Mouse (Mus musculus): ENCODE results near the gene Nlk.
A peak's percentile ranks its signal among the peaks of the same experiment; 100 is the strongest.

Nlk gene

GRCm38 (mm10) chr11:78696777-78697752 is at the start of gene Nlk:
Nlk (minus strand) TSS chr11:78697373.
- DNase-seq (ENCODE audit: low spot score), result peak; percentile 99

DNA sequence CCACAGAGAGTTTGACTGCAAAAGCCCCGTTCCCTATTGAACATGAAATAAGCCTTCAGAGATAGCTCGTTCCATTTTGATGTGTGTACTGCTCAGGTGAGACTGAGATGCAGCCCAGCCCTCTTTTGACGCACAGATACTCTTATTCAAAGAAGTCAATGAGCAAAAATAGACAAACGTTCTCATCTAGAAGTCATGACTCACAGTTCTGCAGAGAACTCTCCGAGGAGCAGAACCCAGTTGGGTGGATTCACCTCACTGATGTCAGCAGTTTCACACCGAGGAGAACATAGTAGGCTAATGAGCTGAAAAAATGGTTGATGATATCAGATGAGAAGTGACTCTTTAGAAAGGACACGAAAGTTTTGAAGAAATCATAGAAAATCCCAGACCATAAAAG is 49.1 kb upstream of the Nlk start:
- DNase-seq (ENCODE audit: low spot score), result no peak

DNA sequence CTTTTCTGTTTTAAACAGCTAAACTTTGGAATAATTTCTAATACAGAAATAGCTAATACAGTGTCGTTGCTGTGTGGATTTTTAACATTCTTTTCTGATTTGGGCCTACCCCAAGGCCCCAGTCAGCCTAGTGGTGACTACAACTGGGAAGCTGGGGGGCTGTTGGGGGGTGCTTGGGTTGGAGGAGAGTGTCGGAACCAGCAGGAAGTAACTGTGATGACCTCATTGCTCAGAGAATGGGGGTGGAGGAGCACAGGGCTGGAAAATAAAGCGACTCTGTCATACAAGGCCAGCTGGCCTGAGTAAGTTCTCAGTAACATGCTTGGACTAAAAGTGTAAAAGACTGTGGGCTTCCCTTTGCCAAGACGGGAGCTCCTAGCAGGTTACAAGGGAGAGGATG is 48.3 kb upstream of the Nlk start:
- no peak for DNase-seq (ENCODE audit: low spot score)

DNA sequence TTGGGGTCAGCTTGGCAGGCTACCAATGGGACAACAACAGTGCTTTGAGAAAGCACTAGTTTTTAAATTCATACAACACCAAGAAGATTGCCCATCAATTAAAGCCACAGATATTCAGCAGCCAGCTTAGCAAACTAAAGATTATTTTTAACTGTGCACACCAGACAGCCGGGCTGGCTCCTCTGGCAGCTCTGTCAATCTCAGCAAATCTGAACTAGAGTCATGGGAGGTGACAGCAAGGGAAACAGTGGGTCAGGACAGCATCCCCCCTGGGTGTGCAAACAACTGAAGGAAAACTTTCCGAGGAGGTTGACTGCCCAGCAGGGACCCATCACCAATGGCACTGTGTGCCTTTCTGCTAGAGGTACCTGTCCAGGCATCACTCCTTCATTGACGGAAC is 45.3 kb upstream of the Nlk start:
- no peak for DNase-seq (ENCODE audit: low spot score)

DNA sequence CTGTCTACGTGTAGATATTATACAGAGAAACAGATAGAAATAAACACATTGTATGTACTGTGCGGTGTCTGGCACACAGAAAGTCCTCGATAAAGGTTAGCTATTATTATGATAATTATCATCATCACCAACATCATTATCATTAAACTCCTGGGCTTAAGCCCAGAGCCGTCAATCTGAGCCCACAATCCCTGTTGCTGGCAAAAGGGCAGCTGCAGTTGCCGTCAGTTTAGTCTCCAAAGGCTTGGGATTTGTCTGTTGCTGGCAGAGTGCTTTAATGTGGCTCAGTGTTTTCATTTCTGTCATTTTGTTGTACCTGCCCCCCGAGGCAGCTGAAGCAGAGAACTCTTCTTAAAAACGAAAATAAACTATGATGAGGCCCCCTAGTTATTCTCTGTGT is 44.8 kb upstream of the Nlk start:
- DNase-seq (ENCODE audit: low spot score), result no peak

- no peak for DNase-seq (ENCODE audit: low spot score)
These were observed 42.2 kb upstream of the Nlk start for GRCm38 (mm10) chr11:78739361-78739760.

DNA sequence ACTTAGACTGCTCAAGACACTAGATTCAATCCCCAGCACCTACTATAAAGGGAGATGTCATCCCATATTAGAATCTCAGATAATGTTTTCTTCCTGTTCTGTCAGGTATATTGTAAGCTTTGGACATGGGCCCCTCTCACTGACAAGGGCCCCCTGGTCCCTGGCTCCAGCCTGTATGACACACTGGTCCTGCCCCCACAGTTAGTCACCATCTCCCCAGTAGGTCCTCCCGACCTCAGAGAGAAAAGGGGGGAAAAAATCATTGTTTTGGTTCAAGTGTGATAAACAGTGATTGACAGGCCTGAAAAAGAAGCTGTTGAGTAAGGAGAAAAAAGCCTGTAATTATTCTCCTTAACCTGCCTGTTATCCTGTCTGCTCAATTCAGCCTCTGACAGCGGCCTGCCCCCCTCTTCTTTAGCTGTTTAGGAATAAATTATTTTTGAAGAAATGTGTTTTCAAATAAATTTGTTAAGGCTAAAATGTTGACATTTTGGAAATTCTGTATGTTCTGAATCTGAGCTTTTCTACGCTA is 39.8 kb upstream of the Nlk start:
- no peak for DNase-seq (ENCODE audit: low spot score)

GRCm38 (mm10) chr11:78735168-78735567 is 38.0 kb upstream of the Nlk start:
- DNase-seq (ENCODE audit: low spot score), result no peak

GRCm38 (mm10) chr11:78732619-78733018 is 35.4 kb upstream of the Nlk start:
- DNase-seq (ENCODE audit: low spot score), result no peak

DNA sequence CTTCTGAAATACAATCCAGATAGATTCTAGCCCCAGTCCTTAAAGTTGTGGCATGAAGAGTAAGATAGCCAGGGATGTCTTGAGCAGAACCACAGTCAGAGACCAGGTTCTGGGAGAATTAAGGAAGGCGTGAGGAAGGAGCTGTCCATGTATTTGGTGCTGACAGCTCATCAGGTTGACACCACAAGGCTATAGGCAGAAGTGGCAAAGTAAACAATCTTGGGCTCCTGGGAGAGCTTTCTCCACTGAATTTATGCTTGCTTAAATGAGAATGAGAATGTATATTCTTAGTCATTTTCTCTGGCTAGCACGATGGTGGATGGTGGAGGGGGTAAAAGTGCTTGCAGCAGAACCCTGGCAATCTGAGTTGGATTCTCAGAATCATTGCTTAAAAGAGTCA is 33.7 kb upstream of the Nlk start:
- no peak for DNase-seq (ENCODE audit: low spot score)

DNA sequence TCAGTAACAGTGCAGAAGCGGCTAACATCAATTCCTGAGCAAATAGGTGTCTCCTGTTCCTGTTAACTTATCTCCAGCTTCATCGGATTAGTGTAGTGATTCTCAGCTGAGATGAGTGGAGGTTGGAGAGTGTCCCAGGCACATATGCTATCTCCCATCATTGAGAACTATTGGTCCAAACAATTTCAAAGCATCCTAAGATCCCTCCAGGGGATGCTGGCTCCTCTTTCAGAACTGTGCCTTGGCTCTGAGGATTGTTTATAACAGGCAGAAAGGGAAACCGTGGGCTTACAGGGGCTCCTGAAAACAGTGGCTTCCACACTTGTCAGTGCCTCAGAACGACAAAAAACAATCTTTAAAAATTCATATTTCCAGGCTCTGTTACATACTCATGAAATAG is 30.9 kb upstream of the Nlk start:
- DNase-seq (ENCODE audit: low spot score), result no peak

DNA sequence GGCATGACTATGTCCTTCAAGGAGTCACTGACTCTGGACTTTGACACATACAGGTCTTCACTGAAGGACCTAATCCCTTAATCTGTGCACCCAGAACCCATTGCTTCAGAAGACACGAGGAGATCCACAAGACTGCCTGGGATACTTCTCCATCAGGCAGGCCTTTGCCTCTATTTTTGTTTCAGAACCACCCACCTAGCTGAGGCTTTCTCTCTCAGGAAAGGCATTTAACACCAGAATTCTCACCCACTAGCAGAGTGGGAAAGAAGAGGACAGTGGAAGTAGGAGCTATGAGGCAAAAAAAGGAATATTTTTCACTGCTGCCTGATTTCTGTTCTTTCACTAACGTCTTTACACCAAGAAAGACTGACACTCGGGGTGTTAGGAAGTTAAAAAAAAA is 29.2 kb upstream of the Nlk start:
- DNase-seq (ENCODE audit: low spot score), result no peak

- no peak for DNase-seq (ENCODE audit: low spot score)
These were observed 27.6 kb upstream of the Nlk start for GRCm38 (mm10) chr11:78724792-78725191.

DNA sequence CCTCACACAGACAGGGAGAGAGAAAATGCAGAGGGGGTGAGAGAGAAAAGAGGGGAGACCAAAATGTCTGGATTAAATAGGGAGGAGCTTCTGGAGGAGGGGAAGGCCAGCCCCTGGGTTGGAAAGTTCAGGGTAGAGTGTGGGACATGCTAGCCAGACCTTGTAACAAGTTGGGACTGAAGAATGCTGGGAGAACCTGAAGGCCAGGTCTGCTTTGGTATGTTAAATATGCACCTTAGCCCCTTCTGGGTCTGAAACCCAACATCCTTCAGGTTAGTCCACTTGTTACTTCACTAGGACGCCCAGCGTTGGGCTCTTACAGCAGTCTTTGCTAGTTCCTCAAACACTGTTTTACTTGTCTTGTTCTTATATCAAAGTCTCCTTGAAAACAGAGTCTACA is 24.2 kb upstream of the Nlk start:
- no peak for DNase-seq (ENCODE audit: low spot score)

GRCm38 (mm10) chr11:78717655-78718054 is 20.5 kb upstream of the Nlk start:
- no peak for DNase-seq (ENCODE audit: low spot score)

DNA sequence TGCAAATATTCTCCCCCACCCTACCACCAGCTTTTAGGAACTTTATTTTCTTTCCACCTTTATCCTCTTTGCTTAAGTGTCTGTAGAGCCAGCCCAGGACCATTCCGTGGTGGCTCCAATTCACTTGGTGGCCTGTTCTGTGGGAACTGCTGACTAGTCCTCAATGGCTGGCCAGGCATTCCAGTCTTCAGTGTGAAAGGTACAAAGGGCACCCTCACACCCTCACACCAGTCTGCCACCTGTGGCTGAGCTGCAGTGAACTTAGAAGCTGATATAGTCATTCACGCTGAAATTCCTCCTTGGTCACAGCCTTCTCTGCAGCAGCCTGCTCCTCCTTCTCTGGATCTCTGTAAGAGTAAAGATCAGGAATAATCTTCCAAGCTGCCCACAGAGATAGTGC is 11.5 kb upstream of the Nlk start:
- DNase-seq (ENCODE audit: low spot score), result no peak

DNA sequence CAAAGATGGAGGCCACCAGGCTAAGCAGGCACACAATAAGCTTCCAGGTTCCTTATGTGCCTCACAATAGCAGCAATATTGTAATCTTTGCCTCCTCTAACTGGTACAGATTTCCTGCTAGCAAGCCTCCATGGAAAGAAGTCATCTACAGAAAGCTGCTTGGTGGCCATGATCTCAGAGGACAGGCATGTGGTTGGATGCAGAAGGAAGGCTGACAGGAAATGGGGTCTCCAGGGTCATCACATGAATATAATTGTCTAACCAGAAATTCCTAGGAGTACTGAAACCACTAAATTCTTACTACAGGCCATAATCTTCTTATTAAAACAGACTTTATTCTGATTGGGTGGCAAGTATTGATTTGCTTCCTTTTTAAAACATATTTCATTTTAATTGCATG is 8.9 kb upstream of the Nlk start:
- DNase-seq (ENCODE audit: low spot score), result no peak

DNA sequence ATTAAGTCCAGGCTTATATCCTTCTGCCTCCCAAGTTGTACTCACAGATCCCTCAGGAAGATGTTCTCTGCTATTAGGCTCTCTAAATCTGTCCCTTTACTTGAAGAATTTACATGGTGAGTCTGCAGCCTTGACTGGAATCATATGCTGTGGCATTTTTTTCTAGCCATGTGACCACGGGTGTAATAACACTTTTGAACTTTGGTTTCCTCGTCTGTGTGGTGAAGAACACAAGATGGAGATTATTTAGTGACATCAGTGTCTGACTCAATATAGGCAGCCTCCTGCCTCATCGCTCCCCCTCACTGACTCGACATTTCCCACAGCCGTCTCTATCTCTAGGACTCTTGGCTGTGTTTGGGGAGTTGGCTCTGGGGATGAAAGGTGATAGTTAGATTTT is 5.9 kb upstream of the Nlk start:
- no peak for DNase-seq (ENCODE audit: low spot score)

- no peak for DNase-seq (ENCODE audit: low spot score)
These were observed 5.1 kb upstream of the Nlk start for GRCm38 (mm10) chr11:78702319-78702718.

GRCm38 (mm10) chr11:78697753-78698171 is 589 bp upstream of the Nlk start:
- peak; percentile 90 for DNase-seq (ENCODE audit: low spot score)

- no peak for DNase-seq (ENCODE audit: low spot score)
These were observed 2.9 kb downstream of the Nlk start for GRCm38 (mm10) chr11:78694249-78694648.

- DNase-seq (ENCODE audit: low spot score), result no peak
These were observed 3.9 kb downstream of the Nlk start for GRCm38 (mm10) chr11:78693307-78693706.

DNA sequence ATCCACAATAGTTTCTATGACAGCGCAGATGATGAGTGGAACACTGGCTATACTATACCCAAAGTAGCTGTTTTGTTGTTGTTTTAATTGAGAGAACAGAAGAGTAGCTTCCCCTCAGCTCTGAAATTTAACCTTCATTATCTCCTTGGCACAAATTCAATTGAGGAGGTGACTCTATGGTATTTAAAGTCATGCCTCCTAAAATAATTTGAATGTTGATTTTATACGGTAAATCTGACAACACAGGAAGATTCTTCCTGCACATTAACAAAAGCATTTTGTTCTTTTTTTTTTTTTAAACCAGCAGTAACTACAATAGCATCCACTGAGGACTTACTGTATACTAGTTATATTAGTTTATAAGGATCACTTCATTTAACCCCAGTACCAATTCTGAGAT is 6.0 kb downstream of the Nlk start:
- no peak for DNase-seq (ENCODE audit: low spot score)

DNA sequence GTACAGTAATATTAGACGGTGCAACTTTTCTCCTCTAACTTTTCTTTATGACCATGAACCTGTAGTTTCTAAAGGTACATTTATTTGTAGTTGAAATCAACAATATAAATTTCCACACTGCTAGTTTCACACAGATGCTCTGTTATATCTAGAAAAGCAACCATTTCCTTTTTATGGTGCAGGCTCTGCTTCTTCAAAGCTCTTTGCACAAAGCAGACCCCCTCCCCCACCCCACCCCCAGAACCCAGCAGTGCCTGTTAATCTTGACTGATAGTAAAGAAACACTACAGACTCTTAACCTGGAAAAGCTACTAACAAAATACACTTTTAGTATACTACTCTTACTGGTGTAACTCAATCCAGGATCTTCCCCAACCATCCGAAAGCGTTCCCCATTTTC is 6.6 kb downstream of the Nlk start:
- DNase-seq (ENCODE audit: low spot score), result no peak
